Mouse (Mus musculus) thymus, postnatal 10 days (tissue): Measurements from ENCODE around the gene Nt5c3b.

Source experiments
- DNase-seq, 2 experiments: peaks; one replicate each; pipeline ENCODE4 v3.0.0; 2021; ENCODE audit warnings: low spot score in 2 of 2

Gene Nt5c3b

DNA sequence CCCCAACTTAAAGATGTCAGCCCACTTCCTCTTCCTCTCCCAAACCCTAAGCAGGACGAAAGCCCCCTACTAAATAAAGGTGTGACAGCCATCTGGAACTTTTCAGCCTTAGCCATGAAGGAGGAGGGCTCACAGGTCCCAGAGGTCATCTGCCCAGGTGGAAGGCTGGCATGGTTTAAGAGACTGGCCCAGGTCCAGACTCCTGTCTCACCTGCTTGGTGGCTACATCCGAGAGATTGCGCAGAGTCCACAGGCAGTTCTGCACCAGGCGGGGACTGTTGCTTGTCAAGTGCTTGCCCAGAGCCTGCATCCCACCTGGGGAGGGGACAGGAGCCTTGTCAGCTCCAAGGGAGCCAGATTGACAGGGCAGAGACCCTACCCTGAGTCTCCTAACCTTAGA, 62.3 kb downstream of the Nt5c3b start:
- DNase-seq = no peak

DNA sequence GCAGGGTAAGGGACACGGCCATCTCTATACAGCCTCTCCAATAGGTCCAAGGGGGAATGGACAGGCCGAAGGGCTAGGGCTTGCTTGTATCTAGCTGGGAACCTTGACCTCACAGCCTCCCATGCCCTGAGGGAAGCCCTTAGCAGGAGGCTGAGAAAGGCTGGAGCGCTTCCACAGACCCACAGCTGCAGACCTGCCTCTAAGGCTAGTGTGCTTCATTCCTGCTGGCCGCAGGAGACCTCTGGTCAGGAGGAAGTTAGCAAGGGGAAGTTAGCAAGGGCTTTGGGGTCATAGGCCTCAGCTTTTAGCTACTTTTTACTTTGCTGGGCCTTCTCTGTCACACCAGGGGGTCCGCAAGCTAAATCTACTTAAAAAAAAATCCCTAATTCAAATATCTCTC, 63.2 kb downstream of the Nt5c3b start:
- no peak for DNase-seq

GRCm38 (mm10) chr11:100377989-100378388, 63.6 kb downstream of the Nt5c3b start:
- no peak for DNase-seq

GRCm38 (mm10) chr11:100376746-100377389, 64.7 kb downstream of the Nt5c3b start:
- no peak for DNase-seq

- DNase-seq = no peak
Measured at GRCm38 (mm10) chr11:100376005-100376404, 65.6 kb downstream of the Nt5c3b start.

DNA sequence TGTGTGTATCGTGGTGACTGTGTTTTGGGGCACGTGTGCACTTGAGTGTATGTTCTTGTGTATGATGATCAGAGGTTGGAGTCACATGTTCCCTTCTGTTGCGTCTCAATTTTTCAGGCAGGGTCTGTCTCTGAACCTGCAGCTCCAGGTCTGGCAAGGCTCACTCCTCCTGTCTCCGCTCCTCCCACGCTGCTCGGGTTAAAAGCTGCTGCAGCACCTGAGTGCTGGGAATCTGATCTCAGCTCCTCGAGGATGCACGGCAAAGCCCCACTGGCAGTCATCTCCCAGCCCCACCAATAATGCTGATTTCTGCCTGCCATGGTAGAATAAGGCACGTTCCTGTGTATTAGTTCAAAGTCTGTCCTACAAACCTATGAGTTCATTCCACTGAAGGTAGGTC, 66.5 kb downstream of the Nt5c3b start:
- DNase-seq = no peak
